Mouse (Mus musculus) cortical plate, adult 2 months (tissue): ENCODE measurements around the gene Rbm48.

Experiments used
- CTCF ChIP-seq: fragments of 200-500 bp; IDR thresholded peaks from 2 replicates; pipeline ENCODE4 v1.5.1; 2011; ENCODE audit warnings: mild to moderate bottlenecking, control low read depth, low read length; ENCODE audit not compliant: insufficient read depth; ENCODE audit errors: extremely low read depth
- POLR2A ChIP-seq: fragments of 200-500 bp; IDR thresholded peaks from 2 replicates; pipeline ENCODE4 v1.6.1; 2011; ENCODE audit warnings: mild to moderate bottlenecking, low read length, control low read depth; ENCODE audit not compliant: insufficient read depth; ENCODE audit errors: extremely low read depth

- TF ChIP-seq CTCF (no peak), POLR2A (no peak)
Observed at GRCm38 (mm10) chr5:3644621-3645020, 48.2 kb upstream of the Rbm48 start.
